Mouse (Mus musculus) midbrain, embryonic 14.5 days (tissue): ENCODE measurements around the gene Serinc5. TPM values are rescaled to one million over a fixed set of nuclear protein-coding genes. Genes with fewer than 3 reads are reported as not detected.

Experiments used
- ATAC-seq: fragments of 200-750 bp; cut with Nextera tagmentation; 2 replicates; pipeline ENCODE4 v1.8.0; 2017; ENCODE audit warnings: moderate number of reproducible peaks, moderate library complexity; ENCODE audit not compliant: low FRiP score, low TSS enrichment
- DNase-seq: peaks from one replicate; pipeline ENCODE4 v3.0.0-alpha.2; 2015
- H3K27ac ChIP-seq: fragments of 300-500 bp; sonication (generic); replicated peaks from 2 replicates; pipeline ENCODE4 v1.5.1; 2014; ENCODE audit warnings: mild to moderate bottlenecking, low read depth, low read length, moderate library complexity
- H3K27me3 ChIP-seq: fragments of 300-500 bp; sonication (generic); 2 replicates; pipeline ENCODE4 v1.6.1; 2014; ENCODE audit warnings: low read length, control low read depth, mixed read lengths; ENCODE audit not compliant: control insufficient read depth, insufficient read depth
- H3K36me3 ChIP-seq: fragments of 300-500 bp; sonication (generic); 2 replicates; pipeline ENCODE4 v1.6.1; 2014; ENCODE audit warnings: low read length, control low read depth; ENCODE audit not compliant: control insufficient read depth, insufficient read depth
- H3K4me1 ChIP-seq: fragments of 300-500 bp; sonication (generic); 2 replicates; pipeline ENCODE4 v1.6.1; 2014; ENCODE audit warnings: mild to moderate bottlenecking, antibody characterized with exemption, low read length, control low read depth; ENCODE audit not compliant: control insufficient read depth, insufficient read depth
- H3K4me2 ChIP-seq: fragments of 300-500 bp; sonication (generic); 2 replicates; pipeline ENCODE4 v1.6.1; 2014; ENCODE audit warnings: mild to moderate bottlenecking, low read length, moderate library complexity
- H3K4me3 ChIP-seq: fragments of 300-500 bp; sonication (generic); replicated peaks from 2 replicates; pipeline ENCODE4 v1.5.1; 2014; ENCODE audit warnings: low read depth, low read length
- H3K9ac ChIP-seq: fragments of 300-500 bp; sonication (generic); replicated peaks from 2 replicates; pipeline ENCODE4 v1.6.1; 2014; ENCODE audit warnings: mild to moderate bottlenecking, low read length, moderate library complexity
- H3K9me3 ChIP-seq: fragments of 300-500 bp; sonication (generic); 2 replicates; pipeline ENCODE4 v1.6.1; 2016; ENCODE audit warnings: low read length, control low read depth, mixed read lengths; ENCODE audit not compliant: control insufficient read depth
- WGBS: fragments of 180-500 bp; shearing (Covaris S2); extraction: QIAGEN DNeasy Blood & Tissue Kit; methylation state at CpG from one replicate; pipeline ENCODE4 v1.1.7; 2014; 5-methylcytosine and 5-hydroxymethylcytosine counted together
- polyA plus RNA-seq: library from polyadenylated mRNA; unstranded; fragments of >200 nt; fragmentation: Nextera tagmentation; extraction: Ambion mirVana; gene quantifications from 2 replicates; pipeline ENCODE4 v1.2.1, GENCODE M21; 2014

The Serinc5 gene
- polyA plus RNA-seq, 1 experiment from 2014 or later: 15.4 TPM

GRCm38 (mm10) chr13:92709535-92709934 lies 98.6 kb downstream of the Serinc5 start:
- Histone ChIP-seq H3K27ac (no peak overlapping the region), H3K4me1 (no peaks in the 10 kb centered on the region), H3K36me3 (peaks cover 10% of the 10 kb centered on the region; the same call in 1 of the 2 replicates), H3K4me3 (no peak overlapping the region), H3K27me3 (no peaks in the 10 kb centered on the region), H3K9ac (no peak overlapping the region), H3K9me3 (no peaks in the 10 kb centered on the region), H3K4me2 (no peak overlapping the region)
- DNase-seq: no peak
- no peak for ATAC-seq
- 6% methylated on average over 3 of the region's 3 CpGs for WGBS

GRCm38 (mm10) chr13:92710361-92710760 lies 99.5 kb downstream of the Serinc5 start:
- DNase-seq (no peak), ATAC-seq (no peak)
- Histone ChIP-seq H3K27ac (no peak overlapping the region), H3K4me3 (no peak overlapping the region), H3K36me3 (peaks cover 10% of the 10 kb centered on the region; the same call in 1 of the 2 replicates), H3K27me3 (no peaks in the 10 kb centered on the region), H3K4me1 (no peaks in the 10 kb centered on the region), H3K9me3 (no peaks in the 10 kb centered on the region), H3K4me2 (no peak overlapping the region), H3K9ac (no peak overlapping the region)
- WGBS: 79% methylated on average over 1 of the region's 1 CpGs

GRCm38 (mm10) chr13:92711821-92712220 lies 100.9 kb downstream of the Serinc5 start:
- no peaks in the 10 kb centered on the region for H3K4me1 ChIP-seq
- no peaks in the 10 kb centered on the region for H3K9me3 ChIP-seq
- H3K4me3 ChIP-seq: no peak overlapping the region
- DNase-seq (no peak), ATAC-seq (no peak)
- peaks cover 4% of the 10 kb centered on the region; the same call in 1 of the 2 replicates for H3K36me3 ChIP-seq
- H3K27ac ChIP-seq: no peak overlapping the region
- H3K9ac ChIP-seq: no peak overlapping the region
- H3K27me3 ChIP-seq: no peaks in the 10 kb centered on the region
- 88% methylated on average over 1 of the region's 1 CpGs for whole genome bisulfite sequencing
- H3K4me2 ChIP-seq: no peak overlapping the region

GRCm38 (mm10) chr13:92712619-92713018 lies 101.7 kb downstream of the Serinc5 start:
- peaks cover 4% of the 10 kb centered on the region; the same call in 1 of the 2 replicates for H3K36me3 ChIP-seq
- H3K27ac ChIP-seq: no peak overlapping the region
- H3K9me3 ChIP-seq: no peaks in the 10 kb centered on the region
- 88% methylated on average over 4 of the region's 4 CpGs for WGBS
- DNase-seq (no peak), ATAC-seq (no peak)
- no peaks in the 10 kb centered on the region for H3K27me3 ChIP-seq
- no peak overlapping the region for H3K4me2 ChIP-seq
- no peak overlapping the region for H3K9ac ChIP-seq
- no peaks in the 10 kb centered on the region for H3K4me1 ChIP-seq
- no peak overlapping the region for H3K4me3 ChIP-seq

GRCm38 (mm10) chr13:92717851-92718665 lies 107.2 kb downstream of the Serinc5 start:
- Histone ChIP-seq H3K4me1 (no peaks in the 10 kb centered on the region), H3K36me3 (no peaks in the 10 kb centered on the region), H3K4me2 (no peak overlapping the region), H3K9me3 (no peaks in the 10 kb centered on the region), H3K27ac (no peak overlapping the region), H3K9ac (no peak overlapping the region), H3K4me3 (no peak overlapping the region), H3K27me3 (no peaks in the 10 kb centered on the region)
- DNase-seq (no peak), ATAC-seq (no peak)
- 94% methylated on average over 3 of the region's 3 CpGs for WGBS

GRCm38 (mm10) chr13:92721006-92721405 lies 110.1 kb downstream of the Serinc5 start:
- Histone ChIP-seq H3K36me3 (no peaks in the 10 kb centered on the region), H3K4me1 (no peaks in the 10 kb centered on the region), H3K4me2 (no peak overlapping the region), H3K9ac (no peak overlapping the region), H3K27ac (no peak overlapping the region), H3K27me3 (no peaks in the 10 kb centered on the region), H3K4me3 (no peak overlapping the region), H3K9me3 (no peaks in the 10 kb centered on the region)
- DNase-seq: no peak
- WGBS: 94% methylated on average over 4 of the region's 4 CpGs
- ATAC-seq: no peak

GRCm38 (mm10) chr13:92722389-92722788 lies 111.5 kb downstream of the Serinc5 start:
- no peak for ATAC-seq
- Histone ChIP-seq H3K4me2 (no peak overlapping the region), H3K36me3 (no peaks in the 10 kb centered on the region), H3K27ac (no peak overlapping the region), H3K4me3 (no peak overlapping the region), H3K9ac (no peak overlapping the region), H3K27me3 (no peaks in the 10 kb centered on the region), H3K9me3 (no peaks in the 10 kb centered on the region), H3K4me1 (no peaks in the 10 kb centered on the region)
- DNase-seq: no peak
- 80% methylated on average over 5 of the region's 5 CpGs for WGBS

- no peaks in the 10 kb centered on the region for H3K9me3 ChIP-seq
- H3K27ac ChIP-seq: no peak overlapping the region
- no peaks in the 10 kb centered on the region for H3K36me3 ChIP-seq
- WGBS: 68% methylated on average over 13 of the region's 13 CpGs
- no peak overlapping the region for H3K9ac ChIP-seq
- H3K4me2 ChIP-seq: no peak overlapping the region
- no peak overlapping the region for H3K4me3 ChIP-seq
- ATAC-seq (no peak), DNase-seq (no peak)
- peaks cover 3% of the 10 kb centered on the region; the same call in 1 of the 2 replicates for H3K4me1 ChIP-seq
- no peaks in the 10 kb centered on the region for H3K27me3 ChIP-seq
Observed at GRCm38 (mm10) chr13:92729811-92730210, 118.9 kb downstream of the Serinc5 start.

- Histone ChIP-seq H3K27me3 (no peaks in the 10 kb centered on the region), H3K36me3 (no peaks in the 10 kb centered on the region), H3K9ac (no peak overlapping the region), H3K27ac (no peak overlapping the region), H3K4me3 (no peak overlapping the region), H3K9me3 (no peaks in the 10 kb centered on the region), H3K4me2 (no peak overlapping the region), H3K4me1 (peaks cover 3% of the 10 kb centered on the region; the same call in 1 of the 2 replicates)
- 84% methylated on average over 6 of the region's 6 CpGs for WGBS
- DNase-seq (no peak), ATAC-seq (no peak)
Observed at GRCm38 (mm10) chr13:92731811-92732210, 120.9 kb downstream of the Serinc5 start.
